Mouse (Mus musculus) spleen, embryonic (tissue): Measurements from ENCODE around the gene Zfp428.
"Not testable (repeated sequence)": the region's sequence is repeated elsewhere in the genome, so short reads cannot be mapped to it uniquely, and the experiment has no call there.

ENCODE experiments used
- CTCF ChIA-PET: fragments of 350-600 bp; sonication (Branson Sonifier 250); formaldehyde crosslinking; loops from one replicate; lab custom pipeline; 2022; lab: Charles Lee

Gene Zfp428

GRCm38 (mm10) chr7:24517077-24517476 is 10.3 kb downstream of the Zfp428 start:
- CTCF ChIA-PET: no interaction called here

GRCm38 (mm10) chr7:24517654-24518053 is 10.8 kb downstream of the Zfp428 start:
- CTCF ChIA-PET: interaction anchor here (0.9 kb wide), 1 partner anchor 15 kb away, joined by 4 read pairs; no protein-coding TSS in a partner anchor

GRCm38 (mm10) chr7:24519130-24519529 is 12.3 kb downstream of the Zfp428 start:
- CTCF ChIA-PET: no interaction called here

GRCm38 (mm10) chr7:24520054-24520453 is 13.2 kb downstream of the Zfp428 start:
- CTCF ChIA-PET: not testable (repeated sequence)

GRCm38 (mm10) chr7:24522805-24523204 is 16.0 kb downstream of the Zfp428 start:
- CTCF ChIA-PET: no interaction called here

GRCm38 (mm10) chr7:24523723-24524122 is 16.9 kb downstream of the Zfp428 start:
- CTCF ChIA-PET: no interaction called here

- CTCF ChIA-PET: interaction anchor here (0.7 kb wide), 1 partner anchor 190 kb away, joined by 3 read pairs; no protein-coding TSS in a partner anchor
Measured at GRCm38 (mm10) chr7:24524978-24525377, 18.2 kb downstream of the Zfp428 start.

- CTCF ChIA-PET: interaction anchor here (0.7 kb wide), 2 partner anchors 191 to 458 kb away, joined by 3 read pairs; no protein-coding TSS in a partner anchor
Measured at GRCm38 (mm10) chr7:24525686-24526420, 19.0 kb downstream of the Zfp428 start.

- CTCF ChIA-PET: no interaction called here
Measured at GRCm38 (mm10) chr7:24528861-24529260, 22.1 kb downstream of the Zfp428 start.

GRCm38 (mm10) chr7:24529580-24529979 is 22.8 kb downstream of the Zfp428 start:
- CTCF ChIA-PET: interaction anchor here (0.6 kb wide), 1 partner anchor 162 kb away, joined by 3 read pairs; no protein-coding TSS in a partner anchor

GRCm38 (mm10) chr7:24530062-24530931 is 23.5 kb downstream of the Zfp428 start, which contains the start of gene Irgq:
Gene Irgq, plus strand, starts transcription at chr7:24530689.
- CTCF ChIA-PET: interaction anchor here (0.6 kb wide), 2 partner anchors 14 to 163 kb away, joined by 3 read pairs; no protein-coding TSS in a partner anchor

GRCm38 (mm10) chr7:24531211-24531971 is 24.6 kb downstream of the Zfp428 start:
- CTCF ChIA-PET: interaction anchor here (0.6 to 1.3 kb wide), 4 partner anchors 15 to 168 kb away, joined by 3 to 6 read pairs (median 3); partner anchors contain the start of gene Xrcc1

- CTCF ChIA-PET: interaction anchor here (1.0 kb wide), 1 partner anchor 69 kb away, joined by 9 read pairs; no protein-coding TSS in a partner anchor
Measured at GRCm38 (mm10) chr7:24533031-24533571, 26.3 kb downstream of the Zfp428 start.

- CTCF ChIA-PET: interaction anchor here (0.6 kb wide), 1 partner anchor 60 kb away, joined by 9 read pairs; no protein-coding TSS in a partner anchor
Measured at GRCm38 (mm10) chr7:24533806-24534205, 27.0 kb downstream of the Zfp428 start.

- CTCF ChIA-PET: no interaction called here
Measured at GRCm38 (mm10) chr7:24534301-24534700, 27.5 kb downstream of the Zfp428 start.

- CTCF ChIA-PET: interaction anchor here (0.7 kb wide), 1 partner anchor 26 kb away, joined by 3 read pairs; no protein-coding TSS in a partner anchor
Measured at GRCm38 (mm10) chr7:24537081-24537480, 30.3 kb downstream of the Zfp428 start.

GRCm38 (mm10) chr7:24537591-24537990 is 30.8 kb downstream of the Zfp428 start:
- CTCF ChIA-PET: interaction anchor here (0.7 kb wide), 1 partner anchor 26 kb away, joined by 3 read pairs; no protein-coding TSS in a partner anchor

- CTCF ChIA-PET: interaction anchor here (0.6 kb wide), 1 partner anchor 247 kb away, joined by 5 read pairs; no protein-coding TSS in a partner anchor
Measured at GRCm38 (mm10) chr7:24538154-24538553, 31.3 kb downstream of the Zfp428 start.

- CTCF ChIA-PET: no interaction called here
Measured at GRCm38 (mm10) chr7:24538701-24539100, 31.9 kb downstream of the Zfp428 start.

- CTCF ChIA-PET: no interaction called here
Measured at GRCm38 (mm10) chr7:24539686-24540085, 32.9 kb downstream of the Zfp428 start.
